Mouse (Mus musculus) leukemia stem cell, adult 10-12 weeks (primary cell): ENCODE measurements around the gene Henmt1. TPM values are rescaled to one million over a fixed set of nuclear protein-coding genes. Genes with fewer than 3 reads are reported as not detected.

ENCODE experiments used
- polyA plus RNA-seq: library from polyadenylated mRNA; stranded (reverse); fragments of >175 nt; gene quantifications from 2 replicates; pipeline ENCODE4 v1.2.3, GENCODE M21; 2012; ENCODE audit warnings: low replicate concordance

Gene Henmt1
- not detected in 2 replicates for polyA plus RNA-seq

GRCm38 (mm10) chr3:108939573-108939972, at the start of gene Henmt1:
TSS of gene Henmt1 (plus strand) at chr3:108939873.

GRCm38 (mm10) chr3:108889908-108890307, 49.8 kb upstream of the Henmt1 start, which contains the start of gene Fndc7:
TSS of gene Fndc7 (minus strand) at chr3:108890008.

GRCm38 (mm10) chr3:108911548-108912413, 27.9 kb upstream of the Henmt1 start, which contains the start of gene Prpf38b:
TSS of gene Prpf38b (minus strand) at chr3:108911727.

GRCm38 (mm10) chr3:108940001-108940633, 444 bp downstream of the Henmt1 start, which contains the start of gene Gm9857:
TSS of gene Gm9857 (minus strand) at chr3:108940445.

Other genes with a start within 250 kb of the Henmt1 start
- gene Gpsm2, start 217.6 kb upstream of the Henmt1 start, polyA plus RNA-seq = 9.1 and 45.0 TPM in 2 replicates
- 0.09 TPM in 1 of 2 replicates, not detected in the other for gene Aknad1, start 200.2 kb upstream of the Henmt1 start, polyA plus RNA-seq
- gene Stxbp3, start 99.3 kb upstream of the Henmt1 start, polyA plus RNA-seq = 3.6 and 11.5 TPM in 2 replicates
- gene Fndc7, start 49.9 kb upstream of the Henmt1 start, polyA plus RNA-seq = 0.07 and 0.15 TPM in 2 replicates
- 70.2 and 97.9 TPM in 2 replicates for gene Prpf38b, start 28.1 kb upstream of the Henmt1 start, polyA plus RNA-seq
- gene Gm9857, start 572 bp downstream of the Henmt1 start, polyA plus RNA-seq = not detected in 2 replicates
- 0.71 and 0.88 TPM in 2 replicates for gene Fam102b, start 87.7 kb downstream of the Henmt1 start, polyA plus RNA-seq
- gene Slc25a54, start 140.6 kb downstream of the Henmt1 start, polyA plus RNA-seq = not detected in 2 replicates
- 7.7 and 10.2 TPM in 2 replicates for gene Slc25a24, start 183.3 kb downstream of the Henmt1 start, polyA plus RNA-seq